Comparison of ENCODE assay signal across 20 mouse cellular contexts in genomic region chr11:45938917-45939316, GRCm38 (mm10). TPM values are rescaled to one million over a fixed set of nuclear protein-coding genes. Genes with fewer than 3 reads are reported as not detected.
DNase-seq lines count a peak whose midpoint lies in the region; TF ChIP-seq lines count a peak whose summit lies in the region.
"Had no signal": no experiment of that assay in that cellular context is flagged by ENCODE, and none has a peak within 500 bp of the region (broad histone marks: within the 10 kb centered on the region; RNA-seq: fewer than 3 reads in every experiment).

No protein-coding gene starts in this region.

- H3K9ac ChIP-seq in MEL (ENCODE audit: control insufficient read depth, low read depth, low read length, poor library complexity, severe bottlenecking), result peak overlapping the region; percentile 21
- H3K9ac ChIP-seq: embryonic facial prominence, embryonic 12.5 days; forebrain, embryonic 15.5 days; heart, embryonic 13.5 days had no signal

- peaks cover 14 to 30% of the 10 kb centered on the region in 2 experiments for H3K36me3 ChIP-seq in MEL (ENCODE audit: control insufficient read depth in 1 of 2, insufficient read depth in 2 of 2, low read length in 2 of 2)
- peaks cover 67% of the 10 kb centered on the region for H3K36me3 ChIP-seq in megakaryocyte, embryonic 14.5 days (replicated peaks; ENCODE audit: low read length)

- peak overlapping the region; percentile 5 to 31; a peak in 3 of 4 replicates for H3K4me3 ChIP-seq in MEL (ENCODE audit: control insufficient read depth in 1 of 2, insufficient read depth in 1 of 2, low read depth in 2 of 2, low read length in 2 of 2)
- H3K4me3 ChIP-seq in megakaryocyte, embryonic 14.5 days (replicated peaks), result peak overlapping the region; percentile 46
- H3K4me3 ChIP-seq: embryonic facial prominence, embryonic 12.5 days; forebrain, embryonic 15.5 days; heart, embryonic 13.5 days had no signal

- peak; percentile 77 to 78 for TF ChIP-seq EP300 in MEL (IDR thresholded peaks at IDR 0.05; ENCODE audit: low read depth in 1 of 2, low read length in 2 of 2)

- no peak for TF ChIP-seq CTCF in MEL (IDR thresholded peaks at IDR 0.05 in 2 of 3, conservative IDR thresholded peaks at IDR 0.05 in 1 of 3; ENCODE audit: control insufficient read depth in 1 of 3, insufficient read depth in 1 of 3, low read depth in 2 of 3, low read length in 3 of 3, poor library complexity in 1 of 3, severe bottlenecking in 1 of 3)

- H3K27me3 ChIP-seq in MEL (ENCODE audit: control insufficient read depth in 1 of 2, insufficient read depth in 2 of 2, low read length in 2 of 2), result no peaks in the 10 kb centered on the region
- no peaks in the 10 kb centered on the region for H3K27me3 ChIP-seq in megakaryocyte, embryonic 14.5 days (replicated peaks)
- H3K27me3 ChIP-seq: embryonic facial prominence, embryonic 12.5 days; forebrain, embryonic 15.5 days; heart, embryonic 13.5 days had no signal

- peaks cover 13 to 19% of the 10 kb centered on the region in 2 experiments for H3K4me1 ChIP-seq in MEL (ENCODE audit: control insufficient read depth in 1 of 2, insufficient read depth in 2 of 2, low read length in 2 of 2)
- peaks cover 31% of the 10 kb centered on the region for H3K4me1 ChIP-seq in megakaryocyte, embryonic 14.5 days

- no peak for TF ChIP-seq POLR2A in MEL (IDR thresholded peaks at IDR 0.05; ENCODE audit: control insufficient read depth in 1 of 2, insufficient read depth in 1 of 2, low read depth in 1 of 2, low read length in 2 of 2, poor library complexity in 1 of 2)

- H3K27ac ChIP-seq in MEL (ENCODE audit: control insufficient read depth, low read depth, low read length), result peak overlapping the region; percentile 71
- H3K27ac ChIP-seq: embryonic facial prominence, embryonic 12.5 days; forebrain, embryonic 15.5 days; heart, embryonic 13.5 days had no signal

- DNase-seq in 3T3-L1 (ENCODE audit: low read depth, low spot score) (peak; percentile 41), MEL (ENCODE audit: low read depth, low spot score) (peak; percentile 85)
- peak; percentile 40 for DNase-seq in brain, adult 2 months (ENCODE audit: low read depth, low spot score)
- DNase-seq in heart, adult 11 months, result no peak
- no peak for DNase-seq in testis, postnatal 10 days (ENCODE audit: low spot score)
- DNase-seq in right cerebral cortex, postnatal 4 days, result no peak
- DNase-seq: adrenal gland, postnatal 10 days; B cell, adult 2 months; cerebellum, adult 18-20 months; cerebellum, postnatal 10 days; gastrocnemius, postnatal 14 days; heart, postnatal 36 days had no signal

- H3K9me3 ChIP-seq in MEL (replicated peaks; ENCODE audit: insufficient read depth, low read length), result no peaks in the 10 kb centered on the region
- H3K9me3 ChIP-seq in megakaryocyte, embryonic 14.5 days, result no peaks in the 10 kb centered on the region
- H3K9me3 ChIP-seq: embryonic facial prominence, embryonic 12.5 days; forebrain, embryonic 15.5 days; G1E; heart, embryonic 13.5 days had no signal

- TF ChIP-seq RAD21 in MEL (IDR thresholded peaks at IDR 0.05; ENCODE audit: low read depth, low read length), result no peak

- peaks cover 25% of the 10 kb centered on the region for H3K79me2 ChIP-seq in MEL (ENCODE audit: control insufficient read depth, insufficient read depth, low read length, poor library complexity)

TF ChIP-seq in MEL, 35 proteins besides CTCF, POLR2A, EP300 and RAD21:
- TF ChIP-seq E2F4 (IDR thresholded peaks at IDR 0.05; ENCODE audit: borderline replicate concordance, low read depth, low read length), result no peak
- no peak for TF ChIP-seq HCFC1 (IDR thresholded peaks at IDR 0.05; ENCODE audit: low read depth, low read length)
- TF ChIP-seq CHD1 (IDR thresholded peaks at IDR 0.05; ENCODE audit: low read depth, low read length), result no peak
- peak; percentile 55; the same call in 1 of the 2 replicates for TF ChIP-seq MAX (IDR thresholded peaks at IDR 0.05; ENCODE audit: low read length)
- no peak for TF ChIP-seq NRF1 (IDR thresholded peaks at IDR 0.05; ENCODE audit: insufficient read depth, low read depth, low read length, poor library complexity, severe bottlenecking)
- peak; percentile 39; the same call in 1 of the 2 replicates for TF ChIP-seq BHLHE40 (IDR thresholded peaks at IDR 0.05; ENCODE audit: borderline replicate concordance, low read depth, low read length)
- TF ChIP-seq MYC (IDR thresholded peaks at IDR 0.05; ENCODE audit: low read depth, low read length), result no peak
- no peak for TF ChIP-seq MAZ (IDR thresholded peaks at IDR 0.05; ENCODE audit: low read depth, low read length)
- TF ChIP-seq NELFE (IDR thresholded peaks at IDR 0.05; ENCODE audit: low read depth, low read length), result peak; percentile 38
- no peak for TF ChIP-seq POLR2AphosphoS5 (IDR thresholded peaks at IDR 0.05; ENCODE audit: borderline replicate concordance, low read depth, low read length)
- TF ChIP-seq GABPA (IDR thresholded peaks at IDR 0.05; ENCODE audit: low read depth, low read length), result no peak
- TF ChIP-seq SIN3A (IDR thresholded peaks at IDR 0.05; ENCODE audit: low read length), result peak; percentile 88
- TF ChIP-seq UBTF (IDR thresholded peaks at IDR 0.05; ENCODE audit: borderline replicate concordance, insufficient read depth, low read depth, low read length), result no peak
- TF ChIP-seq TBP (IDR thresholded peaks at IDR 0.05; ENCODE audit: low read depth, low read length), result 0 out of 2 replicates have a peak, but pooled peaks have one; percentile 27
- TF ChIP-seq ELF1 (IDR thresholded peaks at IDR 0.05; ENCODE audit: low read depth, low read length), result no peak
- peak; percentile 90 for TF ChIP-seq GATA1 (IDR thresholded peaks at IDR 0.05; ENCODE audit: low read depth, low read length)
- no peak for TF ChIP-seq MEF2A (IDR thresholded peaks at IDR 0.05; ENCODE audit: extremely low read depth, insufficient replicate concordance, low read depth, low read length, poor library complexity, severe bottlenecking)
- TF ChIP-seq ZKSCAN1 (IDR thresholded peaks at IDR 0.05; ENCODE audit: low read depth, low read length), result no peak
- TF ChIP-seq RCOR1 (IDR thresholded peaks at IDR 0.05; ENCODE audit: low read depth, low read length), result peak; percentile 80
- TF ChIP-seq KAT2A (conservative IDR thresholded peaks at IDR 0.05; ENCODE audit: low read depth, low read length), result peak; percentile 42; the same call in 1 of the 2 replicates
- no peak for TF ChIP-seq ZC3H11A (IDR thresholded peaks at IDR 0.05; ENCODE audit: low read depth, low read length)
- TF ChIP-seq MYB (IDR thresholded peaks at IDR 0.05; ENCODE audit: low read depth, low read length), result peak; percentile 36
- 0 out of 2 replicates have a peak, but pooled peaks have one; percentile 0 for TF ChIP-seq SMC3 (IDR thresholded peaks at IDR 0.05; ENCODE audit: low read depth, low read length)
- TF ChIP-seq ZMIZ1 (IDR thresholded peaks at IDR 0.05; ENCODE audit: low read depth, low read length), result no peak
- no peak for TF ChIP-seq CHD2 (IDR thresholded peaks at IDR 0.05; ENCODE audit: low read length)
- TF ChIP-seq USF1 (IDR thresholded peaks at IDR 0.05; ENCODE audit: low read depth, low read length), result no peak
- no peak for TF ChIP-seq POLR2AphosphoS2 (IDR thresholded peaks at IDR 0.05; ENCODE audit: low read length)
- no peak; the same call in 1 of the 2 replicates for TF ChIP-seq MAFK (IDR thresholded peaks at IDR 0.05; ENCODE audit: borderline replicate concordance, low read depth, low read length)
- peak; percentile 20; the same call in 1 of the 2 replicates for TF ChIP-seq ZNF384 (IDR thresholded peaks at IDR 0.05; ENCODE audit: low read depth, low read length)
- peak; percentile 71 for TF ChIP-seq TCF12 (IDR thresholded peaks at IDR 0.05; ENCODE audit: low read depth, low read length)
- TF ChIP-seq ETS1 (IDR thresholded peaks at IDR 0.05; ENCODE audit: low read depth, low read length), result peak; percentile 88
- peak; percentile 81 for TF ChIP-seq MXI1 (IDR thresholded peaks at IDR 0.05; ENCODE audit: low read depth, low read length)
- no peak for TF ChIP-seq JUND (IDR thresholded peaks at IDR 0.05; ENCODE audit: low read depth, low read length)
- TF ChIP-seq TAL1 (IDR thresholded peaks at IDR 0.05; ENCODE audit: low read length), result no peak
- no peak for TF ChIP-seq USF2 (IDR thresholded peaks at IDR 0.05; ENCODE audit: borderline replicate concordance in 1 of 2, insufficient read depth in 1 of 2, low read depth in 1 of 2, low read length in 2 of 2)

RNA-seq across cellular contexts. Expression of gene Lsm11, which starts 5.8 kb away (rescaled TPM):
- 22.3 and 22.8 TPM in 2 replicates for total RNA-seq in MEL (2012; rRNA removed)
- polyA plus RNA-seq in MEL (2012; ENCODE audit: insufficient read depth in 1 of 2, insufficient read length in 2 of 2, low read depth in 1 of 2, low replicate concordance in 2 of 2, missing spikeins in 1 of 2), result 10 to 100 TPM in 1 of 2 experiments, not detected in 1; 20.2 TPM
- polyA plus RNA-seq in megakaryocyte, embryonic 14.5 days (2012; ENCODE audit: insufficient read depth, low replicate concordance), result 16.9 and 61.8 TPM in 2 replicates

RNA-seq across cellular contexts. Expression of gene Thg1l, which starts 16.4 kb away (rescaled TPM):
- 62.9 and 65.8 TPM in 2 replicates for total RNA-seq in MEL (2012; rRNA removed)
- 100 to 1,000 TPM in 1 of 2 experiments, 10 to 100 TPM in 1; 77.5 to 569 TPM for polyA plus RNA-seq in MEL (2012; ENCODE audit: insufficient read depth in 1 of 2, insufficient read length in 2 of 2, low read depth in 1 of 2, low replicate concordance in 2 of 2, missing spikeins in 1 of 2)
- polyA plus RNA-seq in megakaryocyte, embryonic 14.5 days (2012; ENCODE audit: insufficient read depth, low replicate concordance), result 4.1 TPM in 1 of 2 replicates, not detected in the other

RNA-seq across cellular contexts. Expression of gene Sox30, which starts 41.2 kb away (rescaled TPM):
- total RNA-seq in MEL (2012; rRNA removed), result not detected in 2 replicates
- not detected for polyA plus RNA-seq in MEL (2012; ENCODE audit: insufficient read depth in 1 of 2, insufficient read length in 2 of 2, low read depth in 1 of 2, low replicate concordance in 2 of 2, missing spikeins in 1 of 2)
- polyA plus RNA-seq in megakaryocyte, embryonic 14.5 days (2012; ENCODE audit: insufficient read depth, low replicate concordance), result not detected in 2 replicates
- total RNA-seq: gastrocnemius, adult 18-20 months had no signal
- polyA plus RNA-seq: CD4-positive, CD25-positive, alpha-beta regulatory T cell, adult 4 months; G1E; hindbrain, embryonic 16.5 days had no signal

Comparison
In these comparisons a context has a peak if more than half of its experiments do, and no peak if none do; other contexts are left out.
1. DNase-seq: peak in 3T3-L1 (single experiment), MEL (single experiment) and brain, adult 2 months (single experiment); none in heart, adult 11 months (single experiment), testis, postnatal 10 days (single experiment) and right cerebral cortex, postnatal 4 days (single experiment).
2. RNA of gene Thg1l, which starts 16.4 kb away (polyA plus RNA-seq): 77.5 to 569 TPM in MEL; 4.1 TPM in megakaryocyte, embryonic 14.5 days; every median in the first group is over 10 times any median in the second.